Mouse (Mus musculus) bone marrow, adult 2 months (tissue): ENCODE measurements around the gene Snx11.

Experiments
- CTCF ChIP-seq: fragments of 200-500 bp; IDR thresholded peaks from 2 replicates; pipeline ENCODE4 v1.5.1; 2011; ENCODE audit warnings: low read length, control low read depth; ENCODE audit not compliant: control insufficient read depth, insufficient read depth
- POLR2A ChIP-seq: fragments of 200-500 bp; IDR thresholded peaks from 2 replicates; pipeline ENCODE4 v1.6.1; 2011; ENCODE audit warnings: low read depth, mild to moderate bottlenecking, control low read depth, low read length, borderline replicate concordance; ENCODE audit not compliant: control insufficient read depth

DNA sequence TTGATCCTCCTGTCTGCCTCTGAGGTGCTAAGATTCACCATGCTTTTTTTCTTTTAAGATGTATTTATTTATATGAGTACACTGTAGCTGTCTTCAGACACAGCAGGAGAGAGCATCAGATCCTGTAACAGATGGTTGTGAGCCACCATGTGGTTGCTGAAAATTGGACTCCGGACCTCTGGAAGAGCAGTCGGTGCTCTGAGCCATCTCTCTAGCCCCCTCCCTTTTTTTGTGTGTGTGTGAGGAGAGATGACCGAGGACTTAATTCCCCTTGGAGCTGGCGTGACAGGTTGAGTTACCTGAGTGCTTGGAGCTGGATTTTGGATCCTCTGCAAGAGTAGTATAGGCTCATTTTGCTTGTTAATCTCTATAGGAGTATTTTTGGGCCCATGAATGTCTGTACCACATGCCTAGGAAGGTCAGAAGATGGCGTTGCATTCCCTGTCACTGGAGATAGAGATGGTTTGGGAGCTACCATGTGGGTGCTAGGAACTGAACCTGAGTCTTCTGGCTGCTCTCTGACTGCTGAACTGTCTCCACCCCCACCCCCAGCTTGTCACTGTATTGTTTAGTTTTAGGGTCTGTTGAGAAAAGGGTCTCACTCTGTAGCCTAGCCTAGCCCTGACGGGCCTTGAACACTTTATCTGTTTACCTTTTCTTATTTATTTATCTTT lies 32.3 kb upstream of the Snx11 start:
- TF ChIP-seq CTCF (no peak), POLR2A (no peak)
